Mouse (Mus musculus): ENCODE measurements around the gene Necap2. TPM values are rescaled to one million over a fixed set of nuclear protein-coding genes. Genes with fewer than 3 reads are reported as not detected.

Gene Necap2
- total RNA-seq, 1 experiment from 2014 or later: 67.2 TPM

- DNase-seq: peak; percentile 85
Observed at GRCm38 (mm10) chr4:141031733-141032132, 46.4 kb downstream of the Necap2 start.

GRCm38 (mm10) chr4:141030541-141031206, 47.5 kb downstream of the Necap2 start:
- DNase-seq: no peak

- no peak for DNase-seq
Observed at GRCm38 (mm10) chr4:141024992-141025391, 53.2 kb downstream of the Necap2 start.

GRCm38 (mm10) chr4:141024052-141024451, 54.1 kb downstream of the Necap2 start:
- no peak for DNase-seq

- no peak for DNase-seq
Observed at GRCm38 (mm10) chr4:141021614-141021929, 56.6 kb downstream of the Necap2 start.

GRCm38 (mm10) chr4:141020811-141021613, 57.1 kb downstream of the Necap2 start:
- no peak for DNase-seq

- no peak for DNase-seq
Observed at GRCm38 (mm10) chr4:141020220-141020619, 57.9 kb downstream of the Necap2 start.

- DNase-seq: no peak
Observed at GRCm38 (mm10) chr4:141017657-141018436, 60.3 kb downstream of the Necap2 start.

Other genes with a start within 250 kb of the Necap2 start
- gene Padi1, start 232.6 kb downstream of the Necap2 start, total RNA-seq (2021): not detected in 2 replicates
- 5.4 and 8.3 TPM in 2 replicates for gene Padi2, start 172.0 kb downstream of the Necap2 start, total RNA-seq (2021)
- gene Sdhb, start 117.2 kb downstream of the Necap2 start, total RNA-seq (2021): 452 and 458 TPM in 2 replicates
- gene Atp13a2, start 91.5 kb downstream of the Necap2 start, total RNA-seq (2021): 35.9 and 53.3 TPM in 2 replicates
- 10.7 and 11.1 TPM in 2 replicates for gene Mfap2, start 67.9 kb downstream of the Necap2 start, total RNA-seq (2021)
- 10.2 and 16.1 TPM in 2 replicates for gene Crocc, start 17.8 kb downstream of the Necap2 start, total RNA-seq (2021)
- not detected in 2 replicates for gene Spata21, start 10.0 kb upstream of the Necap2 start, total RNA-seq (2021)
- 95.3 and 115 TPM in 2 replicates for gene Szrd1, start 61.4 kb upstream of the Necap2 start, total RNA-seq (2021)
- 19.7 and 24.8 TPM in 2 replicates for gene Fbxo42, start 69.6 kb upstream of the Necap2 start, total RNA-seq (2021)
- 1.4 and 1.7 TPM in 2 replicates for gene Rsg1, start 135.6 kb upstream of the Necap2 start, total RNA-seq (2021)
- gene Arhgef19, start 161.1 kb upstream of the Necap2 start, total RNA-seq (2021): 32.6 and 44.2 TPM in 2 replicates
- gene Epha2, start 222.9 kb upstream of the Necap2 start, total RNA-seq (2021): 18.7 and 19.3 TPM in 2 replicates